Mouse (Mus musculus) spleen, adult 12 weeks (tissue): ENCODE results near the gene Pdgfc.
"Not testable (repeated sequence)": the region's sequence is repeated elsewhere in the genome, so short reads cannot be mapped to it uniquely, and the experiment has no call there.

Experiments used
- DNase-seq: peaks from one replicate; pipeline ENCODE4 v3.0.0; 2022; ENCODE audit warnings: low spot score

Gene Pdgfc

GRCm38 (mm10) chr3:81046652-81047607 is 10.7 kb downstream of the Pdgfc start:
- DNase-seq, result no peak

- no peak for DNase-seq
Observed at GRCm38 (mm10) chr3:81051522-81051921, 15.3 kb downstream of the Pdgfc start.

GRCm38 (mm10) chr3:81052422-81052821 is 16.2 kb downstream of the Pdgfc start:
- DNase-seq, result no peak

GRCm38 (mm10) chr3:81054074-81054473 is 17.9 kb downstream of the Pdgfc start:
- no peak for DNase-seq

GRCm38 (mm10) chr3:81057719-81058118 is 21.5 kb downstream of the Pdgfc start:
- no peak for DNase-seq

- DNase-seq, result no peak
Observed at GRCm38 (mm10) chr3:81058527-81059031, 22.4 kb downstream of the Pdgfc start.

- DNase-seq, result no peak
Observed at GRCm38 (mm10) chr3:81068550-81068949, 32.3 kb downstream of the Pdgfc start.

- DNase-seq, result no peak
Observed at GRCm38 (mm10) chr3:81101136-81101535, 64.9 kb downstream of the Pdgfc start.

GRCm38 (mm10) chr3:81102158-81102876 is 66.1 kb downstream of the Pdgfc start:
- no peak for DNase-seq

GRCm38 (mm10) chr3:81102877-81103420 is 66.7 kb downstream of the Pdgfc start:
- no peak for DNase-seq

GRCm38 (mm10) chr3:81107515-81107914 is 71.3 kb downstream of the Pdgfc start:
- DNase-seq, result no peak

- DNase-seq, result no peak
Observed at GRCm38 (mm10) chr3:81110968-81111367, 74.8 kb downstream of the Pdgfc start.

- no peak for DNase-seq
Observed at GRCm38 (mm10) chr3:81112892-81113291, 76.7 kb downstream of the Pdgfc start.

- DNase-seq, result no peak
Observed at GRCm38 (mm10) chr3:81120664-81121063, 84.4 kb downstream of the Pdgfc start.

GRCm38 (mm10) chr3:81121731-81122130 is 85.5 kb downstream of the Pdgfc start:
- DNase-seq, result no peak

GRCm38 (mm10) chr3:81123461-81123860 is 87.2 kb downstream of the Pdgfc start:
- DNase-seq, result no peak

GRCm38 (mm10) chr3:81127013-81127412 is 90.8 kb downstream of the Pdgfc start:
- DNase-seq, result no peak

- DNase-seq, result no peak
Observed at GRCm38 (mm10) chr3:81136985-81137384, 100.8 kb downstream of the Pdgfc start.

- DNase-seq, result not testable (repeated sequence)
Observed at GRCm38 (mm10) chr3:81138030-81138429, 101.8 kb downstream of the Pdgfc start.

- DNase-seq, result no peak
Observed at GRCm38 (mm10) chr3:81143730-81144129, 107.5 kb downstream of the Pdgfc start.

GRCm38 (mm10) chr3:81149109-81149521 is 112.9 kb downstream of the Pdgfc start:
- no peak for DNase-seq

- no peak for DNase-seq
Observed at GRCm38 (mm10) chr3:81150228-81150627, 114.0 kb downstream of the Pdgfc start.

GRCm38 (mm10) chr3:81154420-81154819 is 118.2 kb downstream of the Pdgfc start:
- DNase-seq, result no peak
